Mouse (Mus musculus): ENCODE measurements around the gene Rasl10b.
A peak's percentile ranks its signal among the peaks of the same experiment; 100 is the strongest.

The Rasl10b gene

DNA sequence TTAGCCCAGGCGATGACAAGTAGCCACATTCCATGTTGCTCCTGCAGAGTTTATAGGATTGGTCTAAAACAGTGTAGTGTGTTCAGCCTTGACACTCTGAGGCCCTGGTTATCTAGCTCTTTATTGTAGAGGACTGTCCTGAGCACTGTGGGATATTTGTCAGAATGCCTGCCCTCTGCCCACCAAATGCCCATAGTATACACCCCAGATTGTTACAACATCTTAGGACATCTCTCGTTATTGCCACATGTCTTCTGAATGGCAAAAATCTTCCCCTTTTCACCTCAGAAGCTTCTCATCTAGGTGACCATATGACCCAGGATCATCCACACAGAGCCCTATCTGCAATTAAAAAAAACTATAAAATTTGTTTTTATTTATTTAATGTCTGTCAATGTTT lies 23.6 kb downstream of the Rasl10b start:
- no peak for DNase-seq (ENCODE audit: low spot score)

DNA sequence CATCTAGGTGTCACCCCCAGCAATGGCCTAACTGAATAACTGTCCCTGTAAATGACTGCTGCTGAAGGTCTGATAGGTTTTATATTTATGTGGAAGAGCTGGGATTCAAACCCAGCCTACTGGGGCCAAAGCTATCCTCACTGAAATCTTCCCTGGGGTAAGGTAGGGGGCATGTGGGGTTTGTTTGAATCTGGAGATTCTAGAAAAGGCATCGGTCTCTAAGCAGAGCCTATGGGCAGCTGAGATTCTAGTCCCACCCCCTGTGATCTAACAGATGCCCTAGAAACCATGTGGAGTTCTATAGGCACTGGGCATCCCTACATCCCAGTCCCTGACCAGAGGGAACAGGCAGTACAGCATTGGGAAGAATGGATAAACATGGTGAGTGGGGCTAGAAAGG lies 28.4 kb downstream of the Rasl10b start, which contains the start of gene 1700020L24Rik:
Gene 1700020L24Rik (plus strand): TSS at position 301 of the 400 bp plus-strand sequence.
- no peak for DNase-seq (ENCODE audit: low spot score)

GRCm38 (mm10) chr11:83439426-83440060 lies 30.6 kb downstream of the Rasl10b start:
- no peak for DNase-seq (ENCODE audit: low spot score)

DNA sequence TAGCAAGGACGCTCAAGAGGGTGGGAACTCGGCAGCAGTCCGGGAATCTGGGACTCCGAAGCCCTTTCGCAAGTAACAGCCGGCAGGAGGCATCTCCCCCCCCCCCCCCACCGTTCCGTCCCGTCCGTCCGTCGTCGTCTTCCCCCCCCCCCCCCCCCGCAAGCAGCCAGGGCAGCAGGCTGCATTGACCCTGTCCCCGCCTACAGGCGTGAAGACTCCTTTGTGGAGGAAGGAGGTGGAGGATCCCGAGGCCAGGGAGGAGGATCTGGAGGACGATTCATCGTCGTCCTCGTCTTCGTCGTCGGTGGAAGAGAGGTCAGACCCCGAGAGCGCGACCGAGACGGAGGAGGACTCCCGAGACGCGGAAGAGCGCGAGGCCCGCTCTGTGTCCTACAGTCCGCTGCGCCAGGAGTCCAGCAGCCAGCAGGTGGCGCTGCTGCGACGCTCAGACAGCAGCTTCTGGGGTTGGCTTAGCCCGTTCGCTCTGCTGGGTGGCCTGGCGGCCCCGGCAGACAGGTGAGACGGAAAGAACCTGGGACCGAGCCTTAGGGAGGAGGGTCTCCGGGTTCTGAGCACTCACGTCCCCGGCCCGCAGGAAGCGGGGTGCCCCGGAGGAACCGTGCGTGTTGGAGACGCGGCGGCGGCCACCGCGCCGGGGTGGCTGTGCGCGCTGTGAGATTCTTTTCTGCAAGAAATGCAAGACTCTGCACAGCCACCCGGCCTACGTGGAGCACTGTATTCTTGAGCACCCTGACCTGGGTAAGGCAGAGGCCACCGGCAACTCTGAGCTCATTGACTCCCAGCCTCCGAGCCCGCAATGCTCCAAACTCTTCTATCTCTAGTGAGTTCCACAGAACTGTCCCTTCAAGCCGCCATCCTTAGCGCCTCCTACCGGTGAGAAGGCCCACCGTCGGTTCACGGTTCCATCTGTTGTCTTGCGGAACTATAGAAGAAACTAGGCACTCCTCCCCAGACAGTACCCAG lies 31.4 kb downstream of the Rasl10b start:
- peak; percentile 81 for DNase-seq (ENCODE audit: low spot score)

DNA sequence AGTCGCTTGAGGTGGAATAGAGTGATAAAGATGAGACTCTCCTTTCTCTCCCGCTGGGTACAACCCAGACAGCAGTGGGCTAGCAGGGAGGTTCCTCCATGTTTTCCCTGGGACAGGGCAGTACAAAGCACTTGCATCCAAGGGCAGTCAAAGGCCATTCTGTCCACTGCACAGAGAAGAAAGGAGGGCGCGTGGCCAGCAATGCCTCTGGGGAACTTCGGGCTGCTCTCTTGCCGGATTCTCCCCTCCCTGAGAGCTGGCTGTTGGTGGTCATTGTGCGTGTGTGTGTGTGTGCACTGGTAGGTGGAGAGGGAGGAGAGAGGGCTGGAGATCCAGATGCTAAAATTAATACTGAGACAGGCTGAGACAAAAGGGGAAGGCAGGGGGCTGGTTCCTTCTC lies 32.3 kb downstream of the Rasl10b start:
- no peak for DNase-seq (ENCODE audit: low spot score)

GRCm38 (mm10) chr11:83442596-83443267 lies 33.8 kb downstream of the Rasl10b start:
- peak; percentile 45 for DNase-seq (ENCODE audit: low spot score)

GRCm38 (mm10) chr11:83443824-83444223 lies 34.9 kb downstream of the Rasl10b start:
- DNase-seq (ENCODE audit: low spot score), result no peak

- DNase-seq (ENCODE audit: low spot score), result peak; percentile 29
Observed at GRCm38 (mm10) chr11:83445001-83445400, 36.1 kb downstream of the Rasl10b start.

DNA sequence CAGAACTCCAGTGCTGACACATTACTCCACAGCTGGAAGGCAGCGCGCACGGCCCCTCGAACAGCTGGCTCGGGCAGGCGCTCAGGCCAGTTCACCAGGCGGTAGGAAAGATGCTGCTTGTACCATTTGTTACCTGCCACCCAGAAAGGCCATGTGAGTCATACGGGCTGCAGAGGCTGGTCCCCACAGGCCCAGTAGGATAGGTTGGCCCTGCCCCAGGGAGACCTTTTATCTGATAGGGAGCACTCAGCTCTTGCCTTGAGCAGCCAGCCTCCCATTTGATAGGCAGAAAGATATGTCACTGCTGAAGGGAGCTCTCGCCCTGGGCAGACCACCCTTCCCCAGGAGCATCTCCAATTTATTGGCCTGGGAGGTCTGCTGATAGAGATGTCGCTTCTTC lies 38.7 kb downstream of the Rasl10b start:
- DNase-seq (ENCODE audit: low spot score), result no peak

DNA sequence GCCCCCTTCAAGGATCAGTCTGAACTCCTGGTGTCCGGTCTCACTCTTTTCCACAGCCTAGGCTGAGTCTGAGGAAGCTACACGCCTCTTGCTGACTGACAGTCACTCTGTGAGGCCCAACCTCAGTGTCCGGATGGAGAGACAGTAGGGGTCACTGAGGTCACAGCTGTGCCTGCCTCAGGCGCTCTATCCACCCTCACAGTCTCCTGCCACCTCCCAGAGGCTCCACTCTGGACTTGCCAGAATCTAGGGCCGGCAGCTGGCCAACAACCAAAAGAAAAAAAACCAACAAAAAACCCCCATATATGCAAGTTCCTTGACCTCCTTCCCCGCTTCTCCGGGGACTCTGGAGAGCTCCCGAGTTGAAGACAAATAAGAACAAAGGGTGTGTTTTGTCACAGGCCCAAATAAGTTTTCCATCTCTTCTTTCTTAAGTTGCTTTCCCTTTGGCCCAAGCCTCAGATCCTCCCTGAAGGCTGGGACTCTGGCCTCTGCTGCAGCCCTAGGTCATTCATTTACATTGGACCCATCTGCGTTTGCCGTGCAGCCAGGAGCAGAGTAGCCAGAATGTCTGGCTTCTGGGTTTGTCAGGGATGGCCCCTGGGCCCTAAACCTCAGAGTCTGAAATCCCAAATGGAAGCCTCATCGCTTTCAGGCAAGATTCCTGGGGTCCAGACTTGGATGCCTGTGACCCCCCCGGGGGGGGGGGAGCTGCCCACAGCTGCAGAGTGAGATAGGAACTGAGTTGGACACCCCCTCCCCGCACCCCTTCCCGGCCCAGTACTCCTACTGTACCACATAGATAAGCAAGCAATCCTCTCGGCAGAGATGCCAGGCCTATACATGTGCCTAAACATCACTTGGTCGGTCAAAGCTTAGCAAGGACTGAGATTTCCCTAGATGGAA lies 39.3 kb downstream of the Rasl10b start:
- no peak for DNase-seq (ENCODE audit: low spot score)

- DNase-seq (ENCODE audit: low spot score), result no peak
Observed at GRCm38 (mm10) chr11:83448927-83449236, 39.9 kb downstream of the Rasl10b start.

DNA sequence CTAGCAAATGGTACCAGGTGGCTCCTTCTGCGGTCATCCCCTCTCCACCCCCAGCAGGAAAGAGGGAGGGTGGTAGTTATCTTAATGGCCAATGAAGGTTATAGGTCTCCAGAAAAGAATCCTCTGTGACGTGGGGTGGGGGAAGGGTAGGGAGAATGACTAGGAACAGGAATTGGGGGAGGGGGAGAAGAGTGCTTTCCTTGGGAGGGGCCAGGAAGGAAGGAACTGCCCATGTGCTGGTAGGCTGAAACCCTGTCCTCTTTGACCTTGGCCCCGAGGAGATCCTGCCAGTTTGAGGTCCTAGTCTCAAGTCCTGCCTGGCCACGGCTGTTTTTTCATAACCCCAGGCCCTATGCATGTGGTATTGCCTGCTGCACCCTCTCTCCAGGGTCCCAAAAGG lies 40.4 kb downstream of the Rasl10b start:
- no peak for DNase-seq (ENCODE audit: low spot score)

DNA sequence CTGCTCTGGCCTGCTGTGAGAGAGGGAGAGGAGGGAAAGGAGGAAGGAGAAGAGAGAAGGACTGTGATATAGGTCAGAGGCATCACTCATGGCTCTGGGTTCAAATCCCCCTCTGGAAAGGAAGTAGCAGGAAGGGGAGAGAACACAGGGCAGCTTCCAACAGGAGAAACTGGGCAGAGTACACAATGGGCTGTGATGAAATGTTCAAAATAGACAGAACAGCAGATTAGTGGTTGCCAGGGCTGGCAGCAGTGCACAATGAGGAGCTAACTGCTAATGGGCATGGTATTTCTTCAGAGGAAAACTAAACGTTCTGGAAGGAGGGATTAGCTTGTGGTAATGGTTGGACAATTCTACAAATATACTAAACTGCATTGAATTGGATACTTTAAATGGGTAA lies 41.6 kb downstream of the Rasl10b start:
- no peak for DNase-seq (ENCODE audit: low spot score)

GRCm38 (mm10) chr11:83451281-83451680 lies 42.3 kb downstream of the Rasl10b start:
- no peak for DNase-seq (ENCODE audit: low spot score)

GRCm38 (mm10) chr11:83454548-83454947 lies 45.6 kb downstream of the Rasl10b start:
- DNase-seq (ENCODE audit: low spot score), result no peak

- no peak for DNase-seq (ENCODE audit: low spot score)
Observed at GRCm38 (mm10) chr11:83455608-83456007, 46.7 kb downstream of the Rasl10b start.

DNA sequence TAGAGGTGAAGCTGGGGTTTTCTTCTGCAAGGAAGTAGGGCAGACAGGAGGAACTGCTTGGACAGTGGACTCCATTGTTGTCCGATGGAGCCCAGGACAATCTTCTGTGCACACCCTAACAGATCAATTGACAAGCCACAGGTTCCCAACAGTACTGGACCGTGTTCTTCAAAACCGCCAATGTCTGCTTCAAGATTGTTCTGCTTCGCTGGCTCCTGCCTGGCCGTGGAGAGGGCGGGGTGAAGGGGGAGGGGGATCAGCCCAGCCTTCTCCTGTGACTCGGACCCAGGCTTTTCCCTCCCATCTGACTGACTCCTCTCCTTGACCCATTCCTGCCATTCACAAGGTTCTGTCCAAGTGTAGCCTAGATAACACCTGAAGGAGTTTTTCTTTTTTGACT lies 48.3 kb downstream of the Rasl10b start:
- no peak for DNase-seq (ENCODE audit: low spot score)

DNA sequence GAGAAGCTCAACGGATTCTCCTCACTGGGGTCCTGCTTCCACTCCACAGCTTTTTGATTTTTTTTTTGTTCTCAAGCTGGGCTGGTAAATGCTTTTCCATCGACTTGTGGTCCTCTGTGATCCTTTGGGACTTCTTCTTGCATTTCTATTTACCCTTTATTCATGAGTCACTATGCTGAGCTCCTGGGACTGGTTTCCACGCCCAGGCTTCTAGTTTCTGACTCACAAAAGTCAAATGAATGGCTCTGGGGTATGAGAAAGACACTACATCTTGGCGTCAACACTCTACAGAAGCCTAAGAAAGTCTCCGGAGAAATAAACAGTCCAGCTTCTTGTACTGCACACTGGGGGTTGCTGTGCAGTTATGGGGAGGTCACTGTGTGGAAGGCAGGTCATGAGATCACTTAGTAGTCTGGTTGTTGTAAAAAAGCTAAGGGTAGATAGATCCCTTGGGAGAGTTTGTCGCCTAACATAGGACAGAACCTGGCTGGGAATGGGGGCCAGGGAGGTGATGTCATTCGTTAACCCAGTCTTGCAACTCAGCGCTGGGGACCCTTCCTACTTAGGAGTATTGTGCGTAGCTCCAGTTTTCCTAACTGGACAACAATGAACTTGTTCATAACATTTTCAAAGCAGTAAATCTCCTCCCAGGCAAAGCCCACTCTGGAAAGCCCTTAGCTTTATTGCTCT lies 49.1 kb downstream of the Rasl10b start:
- no peak for DNase-seq (ENCODE audit: low spot score)

DNA sequence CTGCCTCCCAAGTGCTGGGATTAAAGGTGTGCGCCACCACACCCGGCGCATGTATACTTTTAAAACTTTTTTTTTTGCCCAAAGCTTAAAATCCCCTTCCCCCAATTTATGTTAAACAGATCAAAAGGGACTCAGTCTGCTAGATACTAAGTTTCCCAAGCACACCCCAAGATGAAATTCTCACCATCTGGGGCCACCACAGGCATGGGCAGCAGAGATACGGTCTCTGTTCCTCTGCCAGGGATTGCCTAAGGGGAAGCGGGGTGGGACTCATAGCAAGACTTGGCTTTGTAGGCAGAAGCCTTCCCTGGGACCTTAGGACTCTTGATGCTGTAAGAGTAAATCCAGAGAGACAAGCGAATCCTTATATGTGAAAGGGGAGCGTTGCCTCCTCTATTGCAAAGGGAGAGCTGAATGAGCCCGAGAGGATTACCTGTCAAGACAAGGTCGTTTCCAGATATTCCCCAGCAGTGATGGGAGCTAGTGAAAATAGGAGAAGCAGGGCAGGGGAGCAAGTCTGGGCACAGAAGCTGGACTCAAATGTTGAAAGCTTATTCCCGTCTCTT lies 52.6 kb downstream of the Rasl10b start:
- DNase-seq (ENCODE audit: low spot score), result no peak

GRCm38 (mm10) chr11:83462711-83463244 lies 53.8 kb downstream of the Rasl10b start, which contains the start of gene Mmp28:
TSS of gene Mmp28 (minus strand) at chr11:83463071.
- no peak for DNase-seq (ENCODE audit: low spot score)

Data from T-cell, adult 2 months (primary cell).